Mouse (Mus musculus) liver, embryonic 15.5 days (tissue): Measurements from ENCODE around the gene 4930486L24Rik. TPM values are rescaled to one million over a fixed set of nuclear protein-coding genes. Genes with fewer than 3 reads are reported as not detected.
"Not testable (repeated sequence)": the region's sequence is repeated elsewhere in the genome, so short reads cannot be mapped to it uniquely, and the experiment has no call there.

Experiments used
- ATAC-seq: fragments of 200-750 bp; cut with Nextera tagmentation; 2 replicates; pipeline ENCODE4 v1.8.0; 2017; ENCODE audit warnings: moderate number of reproducible peaks, mild to moderate bottlenecking, moderate library complexity; ENCODE audit not compliant: insufficient read depth
- H3K27ac ChIP-seq: fragments of 300-500 bp; sonication (generic); replicated peaks from 2 replicates; pipeline ENCODE4 v1.5.1; 2015; ENCODE audit warnings: mild to moderate bottlenecking, inconsistent platforms
- H3K27me3 ChIP-seq: fragments of 300-500 bp; sonication (generic); 2 replicates; pipeline ENCODE4 v1.6.1; 2015; ENCODE audit warnings: mild to moderate bottlenecking, inconsistent platforms
- H3K36me3 ChIP-seq: fragments of 300-500 bp; sonication (generic); replicated peaks from 2 replicates; pipeline ENCODE4 v1.6.1; 2015; ENCODE audit warnings: moderate library complexity, mild to moderate bottlenecking, inconsistent platforms
- H3K4me1 ChIP-seq: fragments of 300-500 bp; sonication (generic); replicated peaks from 2 replicates; pipeline ENCODE4 v1.6.1; 2015; ENCODE audit warnings: inconsistent platforms
- H3K4me2 ChIP-seq: fragments of 300-500 bp; sonication (generic); 2 replicates; pipeline ENCODE4 v1.6.1; 2015; ENCODE audit warnings: moderate library complexity, mild to moderate bottlenecking, inconsistent platforms
- H3K4me3 ChIP-seq: fragments of 300-500 bp; sonication (generic); replicated peaks from 2 replicates; pipeline ENCODE4 v1.5.1; 2015; ENCODE audit warnings: mild to moderate bottlenecking, inconsistent platforms
- H3K9ac ChIP-seq: fragments of 300-500 bp; sonication (generic); 2 replicates; pipeline ENCODE4 v1.6.1; 2015; ENCODE audit warnings: moderate library complexity, mild to moderate bottlenecking, inconsistent platforms
- H3K9me3 ChIP-seq: fragments of 300-500 bp; sonication (generic); replicated peaks from 2 replicates; pipeline ENCODE4 v1.6.1; 2016; ENCODE audit warnings: inconsistent platforms
- WGBS: fragments of 180-500 bp; shearing (Covaris S2); methylation state at CpG from one replicate; pipeline ENCODE4 v1.1.7; 2015; ENCODE audit warnings: mixed read lengths; ENCODE audit not compliant: insufficient replicate concordance; 5-methylcytosine and 5-hydroxymethylcytosine counted together
- polyA plus RNA-seq: library from polyadenylated mRNA; unstranded; fragments of >200 nt; fragmentation: Nextera tagmentation; extraction: Ambion mirVana; gene quantifications from 2 replicates; pipeline ENCODE4 v1.2.1, GENCODE M21; 2015

The 4930486L24Rik gene
- 0.06 TPM in 1 of 2 replicates, not detected in the other for polyA plus RNA-seq

DNA sequence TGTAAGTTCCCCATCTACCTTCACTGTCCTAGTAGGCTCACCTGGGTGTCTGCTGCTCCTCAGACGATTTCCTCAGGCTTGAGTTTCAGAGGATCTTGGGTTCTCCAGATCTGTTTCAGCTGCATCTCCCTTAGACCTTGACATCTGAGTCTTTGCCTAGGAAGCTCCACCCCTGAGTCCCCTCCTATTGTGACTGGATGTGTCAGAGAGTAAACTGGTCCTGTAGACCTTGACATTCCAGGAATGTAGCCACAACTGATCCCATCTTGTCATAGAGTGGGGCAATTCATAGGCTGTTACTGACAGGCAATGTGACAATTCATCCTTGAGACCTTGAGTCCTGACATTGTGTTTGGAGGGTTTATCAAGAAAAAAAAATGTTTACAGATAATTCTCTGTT, at the start of gene 4930486L24Rik:
Gene 4930486L24Rik, minus strand, starts transcription at position 195 of the 400 bp plus-strand sequence.
- 41% methylated on average over 1 of the region's 1 CpGs for WGBS
- no peak within 1 kb of the TSS for H3K27ac ChIP-seq
- H3K4me3 ChIP-seq = no peak within 1 kb of the TSS
- ATAC-seq = no peak
- no peak within 1 kb of the TSS for H3K4me2 ChIP-seq
- no peaks in the 10 kb centered on the region for H3K27me3 ChIP-seq
- no peaks in the 10 kb centered on the region for H3K36me3 ChIP-seq
- H3K4me1 ChIP-seq = no peaks in the 10 kb centered on the region
- H3K9me3 ChIP-seq = no peaks in the 10 kb centered on the region
- no peak within 1 kb of the TSS for H3K9ac ChIP-seq

DNA sequence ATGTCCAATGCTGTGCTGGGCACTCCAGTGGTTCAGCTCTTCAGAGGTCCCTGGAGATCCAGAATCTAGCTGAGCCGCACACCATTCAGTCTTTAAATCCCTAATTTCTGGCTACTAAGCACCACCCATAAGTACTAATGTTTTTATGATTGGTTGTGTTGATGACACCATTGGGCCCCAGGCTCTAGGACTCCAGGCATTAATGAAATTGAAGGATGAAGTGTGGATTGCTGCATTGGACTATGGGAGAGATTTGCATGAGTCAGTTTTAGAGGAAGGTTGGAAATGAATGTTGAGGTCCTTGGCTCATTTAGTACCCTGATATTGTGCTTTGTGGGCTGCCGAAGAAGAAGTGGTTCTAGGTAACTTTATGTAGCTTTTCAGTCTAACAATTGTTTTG, 40.5 kb upstream of the 4930486L24Rik start, which contains the start of gene Tpbpb:
Gene Tpbpb, minus strand, starts transcription at position 101 of the 400 bp plus-strand sequence.
- not testable (repeated sequence) for H3K27ac ChIP-seq, H3K4me1 ChIP-seq, H3K4me2 ChIP-seq, H3K9ac ChIP-seq, H3K4me3 ChIP-seq, H3K27me3 ChIP-seq, H3K9me3 ChIP-seq, H3K36me3 ChIP-seq, ATAC-seq
- 58% methylated on average over 2 of the region's 2 CpGs for WGBS

DNA sequence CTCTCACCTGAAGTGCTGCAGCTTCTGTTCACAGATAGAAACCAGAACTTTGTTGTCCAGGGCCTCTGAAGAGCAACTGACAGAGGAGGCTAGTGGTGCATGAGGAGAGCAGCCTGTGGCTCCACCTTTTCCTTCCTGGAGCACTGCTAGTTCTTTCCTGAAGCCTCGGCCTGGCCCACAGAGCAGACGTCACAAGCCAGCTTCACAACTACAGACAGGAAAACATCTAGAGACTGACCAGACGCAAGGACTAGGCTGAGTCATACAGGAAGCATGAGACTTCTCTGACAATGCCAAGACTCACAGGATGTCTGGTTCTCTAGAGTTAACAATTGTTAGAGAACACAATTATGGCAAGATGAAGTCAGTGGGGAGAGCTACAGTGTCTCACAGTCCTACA, 33.1 kb upstream of the 4930486L24Rik start, which contains the start of gene Ctla2b:
Gene Ctla2b, minus strand, starts transcription at position 120 of the 400 bp plus-strand sequence.
- Histone ChIP-seq H3K36me3 (no peaks in the 10 kb centered on the region), H3K9ac (no peak within 1 kb of the TSS), H3K4me1 (no peaks in the 10 kb centered on the region), H3K27ac (no peak within 1 kb of the TSS), H3K4me3 (no peak within 1 kb of the TSS), H3K9me3 (no peaks in the 10 kb centered on the region), H3K27me3 (no peaks in the 10 kb centered on the region), H3K4me2 (no peak within 1 kb of the TSS)
- ATAC-seq = peak; percentile 79
- 12% methylated on average over 3 of the region's 3 CpGs for WGBS

DNA sequence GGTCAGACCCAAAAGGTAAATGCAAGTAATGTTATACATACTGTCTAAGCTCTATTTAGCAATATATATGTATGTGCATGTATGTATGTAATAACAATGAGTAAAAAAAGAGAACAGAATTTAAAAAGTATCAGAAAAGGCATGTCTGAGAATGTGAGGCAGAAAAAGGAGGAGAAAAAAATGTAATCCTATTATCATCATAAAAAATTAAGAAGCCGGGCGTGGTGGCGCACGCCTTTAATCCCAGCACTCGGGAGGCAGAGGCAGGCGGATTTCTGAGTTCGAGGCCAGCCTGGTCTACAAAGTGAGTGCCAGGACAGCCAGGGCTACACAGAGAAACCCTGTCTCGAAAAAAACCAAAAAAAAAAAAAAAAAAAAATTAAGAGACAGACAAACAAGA, 32.5 kb upstream of the 4930486L24Rik start, which contains the start of gene Gm49392:
Gene Gm49392, minus strand, starts transcription at position 101 of the 400 bp plus-strand sequence.
- not testable (repeated sequence) for H3K9me3 ChIP-seq, ATAC-seq, H3K27me3 ChIP-seq, H3K27ac ChIP-seq, H3K4me3 ChIP-seq, H3K9ac ChIP-seq, H3K36me3 ChIP-seq, H3K4me2 ChIP-seq, H3K4me1 ChIP-seq
- WGBS = 69% methylated on average over 8 of the region's 8 CpGs

DNA sequence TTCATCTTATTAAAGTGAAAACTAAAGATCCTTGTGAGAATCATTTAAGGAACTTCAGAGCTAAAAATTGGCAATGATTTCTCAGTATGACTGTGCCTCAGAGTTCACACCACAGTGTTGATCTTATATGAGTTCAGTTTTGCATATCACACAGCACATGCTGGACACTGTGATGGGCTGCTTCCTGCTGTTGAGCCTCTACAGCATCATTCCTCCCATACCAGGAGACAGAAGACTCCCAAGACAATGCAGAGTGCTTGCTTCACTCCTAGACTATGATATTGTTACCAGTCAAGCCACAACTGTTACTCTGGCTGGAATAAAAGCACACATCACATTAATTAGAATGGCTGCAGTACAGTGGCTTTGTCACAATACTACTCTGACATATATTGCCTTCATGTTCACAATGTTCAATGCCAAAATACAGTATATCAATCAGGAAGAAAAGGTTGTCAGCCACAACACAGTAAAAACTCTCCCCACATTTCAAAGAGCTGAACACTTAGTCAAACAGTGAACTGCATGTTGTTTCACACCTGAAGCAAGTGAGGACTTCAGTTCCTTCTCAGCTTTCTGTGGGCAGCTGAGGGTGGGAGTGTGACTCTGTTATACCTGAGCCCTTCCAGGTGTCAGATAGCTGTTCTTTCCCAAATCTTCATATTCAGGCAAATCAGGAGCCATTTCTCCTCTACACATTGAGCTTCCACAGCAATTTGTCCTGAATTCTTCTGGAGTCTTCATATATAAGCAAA, 31.3 kb upstream of the 4930486L24Rik start:
- Histone ChIP-seq H3K9ac (no peak overlapping the region), H3K27ac (no peak overlapping the region), H3K9me3 (no peaks in the 10 kb centered on the region), H3K4me2 (no peak overlapping the region), H3K36me3 (no peaks in the 10 kb centered on the region), H3K27me3 (no peaks in the 10 kb centered on the region), H3K4me3 (no peak overlapping the region), H3K4me1 (no peaks in the 10 kb centered on the region)
- no peak for ATAC-seq

DNA sequence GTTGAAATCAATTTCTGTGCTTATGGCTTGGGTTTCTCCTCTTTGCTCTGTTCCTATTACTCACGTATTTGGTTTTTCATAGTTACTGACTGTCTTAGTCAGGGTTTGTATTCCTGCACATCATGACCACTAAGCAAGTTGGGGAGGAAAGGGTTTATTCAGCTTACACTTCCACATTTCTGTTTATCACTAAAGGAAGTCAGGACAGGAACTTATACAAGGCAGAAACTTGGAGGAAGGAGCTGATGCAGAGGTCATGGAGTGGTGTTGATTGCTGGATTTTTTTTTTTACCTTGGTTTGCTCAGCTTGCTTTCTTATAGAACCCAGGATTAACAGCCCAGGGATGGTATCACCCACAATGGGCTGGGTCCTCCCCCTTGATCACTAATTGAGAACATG, 28.0 kb upstream of the 4930486L24Rik start:
- H3K9me3 ChIP-seq = no peaks in the 10 kb centered on the region

DNA sequence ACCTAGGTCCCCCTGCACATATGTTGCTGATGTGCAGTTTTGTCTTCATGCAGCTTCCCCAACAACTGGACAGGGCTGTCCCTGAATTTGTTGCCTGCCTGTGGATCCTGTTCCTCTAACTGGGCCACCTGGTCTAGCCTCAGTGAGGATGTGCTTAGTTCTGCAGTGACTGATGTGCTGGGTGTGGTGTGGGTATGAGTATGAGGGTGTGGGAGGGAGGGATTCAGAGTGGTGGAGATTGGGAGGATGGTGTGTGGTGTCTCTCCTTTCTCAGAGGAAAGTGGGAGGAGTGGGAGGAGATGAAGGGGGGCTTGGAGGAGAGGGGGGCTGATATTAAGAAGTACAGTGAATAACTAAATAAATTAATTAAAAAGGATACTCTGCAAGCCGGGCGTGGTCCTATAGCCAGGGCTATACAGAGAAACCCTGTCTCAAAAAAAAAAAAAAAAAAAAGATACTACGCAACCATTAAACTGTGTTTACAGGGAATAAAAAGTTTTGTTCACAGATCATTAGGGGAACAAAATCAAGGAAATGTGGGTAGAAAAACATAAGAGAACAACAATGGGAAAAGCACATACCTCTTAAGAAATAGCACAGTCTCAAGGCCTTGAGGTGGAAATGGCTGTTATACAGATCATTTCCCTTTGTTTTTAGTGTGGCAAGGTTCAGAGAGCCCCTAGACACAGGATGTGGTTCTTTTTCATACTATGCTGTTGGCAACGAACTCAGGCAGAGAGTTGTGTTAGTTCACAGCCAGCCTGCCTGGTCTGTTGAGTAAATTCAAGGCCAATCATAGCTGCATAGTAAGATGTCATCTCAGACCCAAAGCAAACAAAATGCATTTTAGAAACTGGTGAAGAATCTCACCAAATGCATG, 15.8 kb downstream of the 4930486L24Rik start:
- H3K4me1 ChIP-seq = no peaks in the 10 kb centered on the region
- WGBS = 61% methylated on average over 4 of the region's 4 CpGs
- H3K9ac ChIP-seq = no peak overlapping the region
- no peak overlapping the region for H3K4me3 ChIP-seq
- H3K9me3 ChIP-seq = no peaks in the 10 kb centered on the region
- no peak for ATAC-seq
- H3K27ac ChIP-seq = no peak overlapping the region
- no peak overlapping the region for H3K4me2 ChIP-seq
- H3K27me3 ChIP-seq = no peaks in the 10 kb centered on the region
- H3K36me3 ChIP-seq = no peaks in the 10 kb centered on the region

More for the DNA sequence above, 28.0 kb upstream of the 4930486L24Rik start:
- no peak for ATAC-seq
- H3K4me3 ChIP-seq = no peak overlapping the region
- H3K4me2 ChIP-seq = no peak overlapping the region
- no peaks in the 10 kb centered on the region for H3K4me1 ChIP-seq
- H3K27ac ChIP-seq = no peak overlapping the region
- no peaks in the 10 kb centered on the region for H3K36me3 ChIP-seq
- WGBS = 46% methylated on average over 1 of the region's 1 CpGs
- no peaks in the 10 kb centered on the region for H3K27me3 ChIP-seq
- H3K9ac ChIP-seq = no peak overlapping the region

DNA sequence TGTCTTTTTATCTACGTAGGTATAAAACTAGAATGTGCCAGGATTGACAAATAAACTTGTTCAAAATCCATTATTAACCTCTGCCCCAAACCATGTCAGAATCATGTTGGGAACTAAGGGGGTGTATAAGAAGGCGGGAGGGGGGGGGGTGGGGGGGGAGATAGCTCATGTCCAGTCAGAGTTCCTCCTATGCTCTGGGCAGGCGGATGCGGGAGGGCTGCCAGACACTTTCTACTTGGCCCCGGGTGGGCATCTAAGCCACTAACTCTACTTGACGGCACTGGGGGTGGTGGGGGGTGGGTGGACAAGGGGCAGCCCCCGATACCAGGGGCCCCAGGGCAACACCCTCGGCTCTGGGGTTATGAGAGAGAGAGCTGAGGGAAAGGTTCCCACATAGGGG, 21.1 kb downstream of the 4930486L24Rik start:
- no peak for ATAC-seq
- Histone ChIP-seq H3K4me3 (no peak overlapping the region), H3K9ac (no peak overlapping the region), H3K9me3 (no peaks in the 10 kb centered on the region), H3K27me3 (no peaks in the 10 kb centered on the region), H3K4me2 (no peak overlapping the region), H3K27ac (no peak overlapping the region), H3K36me3 (no peaks in the 10 kb centered on the region), H3K4me1 (no peaks in the 10 kb centered on the region)
- 71% methylated on average over 8 of the region's 8 CpGs for WGBS

DNA sequence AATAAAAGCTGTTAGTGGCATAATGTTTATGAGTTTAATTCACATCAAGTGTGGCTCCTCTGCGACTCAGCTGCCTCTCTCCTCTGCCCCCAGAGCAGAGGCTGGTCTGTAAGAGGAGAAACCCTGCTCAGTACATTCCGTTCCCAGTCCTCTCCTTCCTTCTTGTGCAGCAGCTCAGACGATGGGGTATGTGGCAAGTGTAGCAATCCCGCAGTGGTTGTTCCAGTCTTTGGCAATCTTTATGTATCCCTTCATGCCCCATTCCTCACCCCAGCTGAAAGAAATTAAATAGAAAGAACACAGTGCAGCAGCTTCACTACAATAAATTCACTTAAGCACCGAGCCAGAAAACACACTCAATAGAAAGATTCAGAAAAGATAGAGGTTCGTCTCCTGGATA, 21.6 kb downstream of the 4930486L24Rik start:
- Histone ChIP-seq H3K4me1 (no peaks in the 10 kb centered on the region), H3K9ac (no peak overlapping the region), H3K9me3 (no peaks in the 10 kb centered on the region), H3K27ac (no peak overlapping the region), H3K4me2 (no peak overlapping the region), H3K27me3 (no peaks in the 10 kb centered on the region), H3K36me3 (no peaks in the 10 kb centered on the region), H3K4me3 (no peak overlapping the region)
- WGBS = 68% methylated on average over 6 of the region's 6 CpGs
- no peak for ATAC-seq

DNA sequence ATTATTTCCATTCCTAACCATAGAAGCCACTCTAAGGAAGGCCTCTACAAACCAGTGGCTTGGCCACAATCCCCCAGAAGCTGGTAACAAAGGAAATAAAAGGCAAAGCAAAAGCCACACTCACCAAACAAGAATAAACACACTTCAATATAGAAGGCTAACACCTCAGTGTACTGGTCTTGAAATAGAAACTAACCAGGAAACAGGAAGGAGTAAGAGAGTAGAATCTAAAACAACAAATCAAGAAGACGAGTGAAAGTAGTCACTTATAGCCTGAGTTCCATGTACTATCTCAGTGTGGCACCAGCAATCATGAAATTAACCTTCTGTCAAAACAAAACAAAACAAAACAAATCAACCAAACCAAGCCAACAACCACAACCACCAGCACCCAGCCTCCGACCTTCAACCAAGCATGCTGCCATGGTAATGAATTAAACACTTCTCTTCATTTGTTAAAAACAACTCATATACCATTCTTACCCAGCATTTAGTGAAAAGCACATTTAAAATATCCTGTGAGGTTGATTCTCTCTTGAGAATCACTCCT, 24.8 kb downstream of the 4930486L24Rik start:
- 34% methylated on average over 2 of the region's 2 CpGs for WGBS
- H3K27ac ChIP-seq = no peak overlapping the region
- no peaks in the 10 kb centered on the region for H3K9me3 ChIP-seq
- no peaks in the 10 kb centered on the region for H3K4me1 ChIP-seq
- H3K4me3 ChIP-seq = no peak overlapping the region
- no peaks in the 10 kb centered on the region for H3K36me3 ChIP-seq
- no peaks in the 10 kb centered on the region for H3K27me3 ChIP-seq
- H3K4me2 ChIP-seq = no peak overlapping the region
- H3K9ac ChIP-seq = no peak overlapping the region
- no peak for ATAC-seq

DNA sequence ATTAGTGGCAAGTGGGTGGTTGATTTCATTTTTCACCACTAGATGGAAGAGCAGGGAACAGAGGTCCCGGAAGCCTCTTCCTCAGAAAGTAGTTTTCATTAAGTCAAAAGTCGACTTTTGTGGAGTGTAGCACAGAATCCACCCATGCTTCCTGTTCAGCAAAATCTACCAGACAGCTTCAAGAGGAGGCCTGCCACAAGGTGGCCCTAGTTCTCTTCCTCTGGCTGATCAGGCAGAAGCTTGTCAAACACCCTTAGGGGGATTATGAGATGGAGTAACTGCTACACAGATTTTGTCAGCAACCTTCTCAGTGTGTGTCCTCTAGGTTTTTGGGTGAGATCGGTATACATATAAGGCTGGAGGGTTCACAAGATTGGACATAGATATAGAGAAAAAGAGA, 38.2 kb downstream of the 4930486L24Rik start:
- H3K9ac ChIP-seq = no peak overlapping the region
- no peak overlapping the region for H3K27ac ChIP-seq
- no peaks in the 10 kb centered on the region for H3K4me1 ChIP-seq
- WGBS = 26% methylated on average over 3 of the region's 3 CpGs
- H3K4me2 ChIP-seq = no peak overlapping the region
- H3K27me3 ChIP-seq = no peaks in the 10 kb centered on the region
- no peaks in the 10 kb centered on the region for H3K36me3 ChIP-seq
- ATAC-seq = no peak
- no peak overlapping the region for H3K4me3 ChIP-seq
- H3K9me3 ChIP-seq = no peaks in the 10 kb centered on the region
